Mouse (Mus musculus) erythroblast, embryonic 14.5 days (primary cell): Measurements from ENCODE around the gene Arsa.

Source experiments
- GATA1 ChIP-seq: IDR thresholded peaks from 2 replicates; pipeline ENCODE4 v1.6.1; 2012; ENCODE audit warnings: low read length, inconsistent platforms, mixed read lengths
- TAL1 ChIP-seq: IDR thresholded peaks from 3 replicates; pipeline ENCODE4 v1.6.1; 2012; ENCODE audit warnings: low read length, inconsistent platforms, mixed read lengths

- TF ChIP-seq TAL1: no peak
- no peak for TF ChIP-seq GATA1
Observed at GRCm38 (mm10) chr15:89522566-89523282, 45.5 kb upstream of the Arsa start.
